Mouse (Mus musculus) thymus, adult 2 months (tissue): Measurements from ENCODE around the gene Kank2. TPM values are rescaled to one million over a fixed set of nuclear protein-coding genes. Genes with fewer than 3 reads are reported as not detected.

Experiments used
- DNase-seq: peaks from one replicate; pipeline ENCODE4 v3.0.0; 2021
- H3K27ac ChIP-seq: fragments of 200-500 bp; 2 replicates; pipeline ENCODE4 v1.5.1; 2012; ENCODE audit warnings: low read length, control low read depth; ENCODE audit not compliant: control insufficient read depth, insufficient read depth
- H3K27me3 ChIP-seq: fragments of 200-500 bp; 2 replicates; pipeline ENCODE4 v1.6.1; 2012; ENCODE audit warnings: mild to moderate bottlenecking, low read length, moderate library complexity, mixed read lengths; ENCODE audit not compliant: control insufficient read depth, insufficient read depth
- H3K36me3 ChIP-seq: fragments of 200-500 bp; 2 replicates; pipeline ENCODE4 v1.6.1; 2012; ENCODE audit warnings: mild to moderate bottlenecking, low read length, moderate library complexity; ENCODE audit not compliant: control insufficient read depth, insufficient read depth
- H3K4me1 ChIP-seq: fragments of 200-500 bp; replicated peaks from 2 replicates; pipeline ENCODE4 v1.6.1; 2012; ENCODE audit warnings: low read length; ENCODE audit not compliant: control insufficient read depth, insufficient read depth
- H3K4me3 ChIP-seq: fragments of 200-500 bp; 2 replicates; pipeline ENCODE4 v1.5.1; 2012; ENCODE audit warnings: mild to moderate bottlenecking, low read length, control low read depth, moderate library complexity; ENCODE audit not compliant: control insufficient read depth, insufficient read depth
- CTCF ChIP-seq: fragments of 200-500 bp; IDR thresholded peaks from 2 replicates; pipeline ENCODE4 v1.5.1; 2012; ENCODE audit warnings: mild to moderate bottlenecking, control low read depth, low read length, moderate library complexity, borderline replicate concordance; ENCODE audit not compliant: control insufficient read depth, poor library complexity, insufficient read depth; ENCODE audit errors: extremely low read depth
- POLR2A ChIP-seq: fragments of 200-500 bp; IDR thresholded peaks from 2 replicates; pipeline ENCODE4 v1.6.1; 2012; ENCODE audit warnings: mild to moderate bottlenecking, low read length, control low read depth, moderate library complexity; ENCODE audit not compliant: control insufficient read depth, poor library complexity, insufficient read depth; ENCODE audit errors: extremely low read depth
- WGBS: fragments of 180-500 bp; shearing (Covaris S2); methylation state at CpG from one replicate; pipeline ENCODE4 v1.1.7; 2018; 5-methylcytosine and 5-hydroxymethylcytosine counted together
- polyA plus RNA-seq: library from polyadenylated mRNA; depleted of rRNA; stranded (reverse); fragments of >200 nt; gene quantifications from 2 replicates; pipeline ENCODE4 v1.2.3, GENCODE M21; 2012; rRNA removed

Gene Kank2
- 9.1 and 12.6 TPM in 2 replicates for polyA plus RNA-seq

GRCm38 (mm10) chr9:21798345-21799009, at the start of gene Kank2:
Gene Kank2 (minus strand): TSS chr9:21798744.
- DNase-seq = peak; percentile 84
- Histone ChIP-seq H3K27ac (no peak within 1 kb of the TSS), H3K4me3 (peak within 1 kb of the TSS; percentile 58), H3K4me1 (peaks cover 10% of the 10 kb centered on the region), H3K36me3 (no peaks in the 10 kb centered on the region), H3K27me3 (no peaks in the 10 kb centered on the region)
- WGBS = under 1% methylated on average over 52 of the region's 52 CpGs
- TF ChIP-seq CTCF = no peak

GRCm38 (mm10) chr9:21847926-21848325, 49.4 kb upstream of the Kank2 start:
- Histone ChIP-seq H3K27me3 (no peaks in the 10 kb centered on the region), H3K4me3 (no peak overlapping the region), H3K27ac (no peak overlapping the region), H3K4me1 (peaks cover 9% of the 10 kb centered on the region), H3K36me3 (no peaks in the 10 kb centered on the region)
- no peak for TF ChIP-seq POLR2A
- no peak for TF ChIP-seq CTCF
- DNase-seq = no peak
- WGBS = 93% methylated on average over 10 of the region's 10 CpGs

- DNase-seq = no peak
Observed at GRCm38 (mm10) chr9:21847425-21847824, 48.9 kb upstream of the Kank2 start.

DNA sequence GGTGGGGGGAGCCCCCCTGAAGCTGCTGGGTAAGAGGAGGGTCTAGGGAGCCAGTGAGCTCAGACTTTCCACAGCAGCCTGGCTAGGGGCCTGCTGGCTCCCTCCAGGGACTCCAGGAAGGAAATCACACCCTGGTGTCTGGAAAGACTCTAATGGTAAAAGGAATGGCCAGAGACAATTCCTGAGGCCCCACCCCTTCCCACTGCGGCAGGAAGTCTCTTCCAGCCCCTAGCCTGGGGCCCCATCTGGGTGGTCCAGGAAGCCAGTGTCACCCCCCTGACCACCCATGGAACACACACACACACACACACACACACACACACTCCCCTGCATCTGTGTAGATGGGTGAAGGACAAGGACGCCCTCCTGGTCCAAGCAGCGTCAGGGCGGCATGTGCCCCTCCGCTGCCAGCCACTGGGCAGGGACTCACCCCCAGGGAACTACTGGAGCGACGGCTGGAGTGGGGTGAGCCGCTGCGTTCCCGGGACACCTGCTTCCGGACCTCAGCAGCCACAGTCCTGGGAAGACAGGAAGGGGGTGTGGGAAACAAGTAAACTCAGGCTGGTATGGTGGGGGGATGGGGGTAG, 48.3 kb upstream of the Kank2 start:
- TF ChIP-seq POLR2A = no peak
- TF ChIP-seq CTCF = no peak
- Histone ChIP-seq H3K27ac (no peak overlapping the region), H3K27me3 (no peaks in the 10 kb centered on the region), H3K4me3 (no peak overlapping the region), H3K36me3 (no peaks in the 10 kb centered on the region), H3K4me1 (no peaks in the 10 kb centered on the region)
- 84% methylated on average over 11 of the region's 11 CpGs for WGBS
- DNase-seq = no peak

More at GRCm38 (mm10) chr9:21847425-21847824, 48.9 kb upstream of the Kank2 start:
- H3K4me1 ChIP-seq = peaks cover 4% of the 10 kb centered on the region
- H3K4me3 ChIP-seq = no peak overlapping the region
- H3K36me3 ChIP-seq = no peaks in the 10 kb centered on the region
- no peak for TF ChIP-seq CTCF
- 79% methylated on average over 3 of the region's 3 CpGs for WGBS
- no peak overlapping the region for H3K27ac ChIP-seq
- H3K27me3 ChIP-seq = no peaks in the 10 kb centered on the region

- 73% methylated on average over 14 of the region's 14 CpGs for WGBS
Observed at GRCm38 (mm10) chr9:21845381-21846080, 47.0 kb upstream of the Kank2 start.

GRCm38 (mm10) chr9:21843086-21843485, 44.5 kb upstream of the Kank2 start:
- TF ChIP-seq CTCF = no peak
- no peak for TF ChIP-seq POLR2A
- Histone ChIP-seq H3K4me1 (no peaks in the 10 kb centered on the region), H3K4me3 (no peak overlapping the region), H3K36me3 (no peaks in the 10 kb centered on the region), H3K27me3 (no peaks in the 10 kb centered on the region), H3K27ac (no peak overlapping the region)
- no peak for DNase-seq
- WGBS = 89% methylated on average over 6 of the region's 6 CpGs

More at GRCm38 (mm10) chr9:21845381-21846080, 47.0 kb upstream of the Kank2 start:
- no peak for DNase-seq
- Histone ChIP-seq H3K36me3 (no peaks in the 10 kb centered on the region), H3K4me1 (no peaks in the 10 kb centered on the region), H3K4me3 (no peak overlapping the region), H3K27me3 (no peaks in the 10 kb centered on the region), H3K27ac (no peak overlapping the region)
- TF ChIP-seq CTCF = no peak
- TF ChIP-seq POLR2A = no peak

- DNase-seq = no peak
- no peak overlapping the region for H3K4me3 ChIP-seq
- TF ChIP-seq POLR2A (no peak), CTCF (no peak)
- H3K36me3 ChIP-seq = no peaks in the 10 kb centered on the region
- H3K27ac ChIP-seq = no peak overlapping the region
- 82% methylated on average over 5 of the region's 5 CpGs for WGBS
- no peaks in the 10 kb centered on the region for H3K4me1 ChIP-seq
- no peaks in the 10 kb centered on the region for H3K27me3 ChIP-seq
Observed at GRCm38 (mm10) chr9:21842391-21842790, 43.8 kb upstream of the Kank2 start.
